Mouse (Mus musculus) forebrain, embryonic 10.5 days (tissue): ENCODE results near the gene Zfp704. TPM values are rescaled to one million over a fixed set of nuclear protein-coding genes. Genes with fewer than 3 reads are reported as not detected.

Source experiments
- DNase-seq: peaks from one replicate; pipeline ENCODE4 v3.0.0-alpha.2; 2017; ENCODE audit warnings: low spot score; ENCODE audit errors: extremely low spot score
- H3K27ac ChIP-seq: fragments of 300-500 bp; sonication (generic); 2 replicates; pipeline ENCODE4 v1.5.1; 2016; ENCODE audit warnings: mild to moderate bottlenecking
- H3K27me3 ChIP-seq: fragments of 300-500 bp; sonication (generic); 2 replicates; pipeline ENCODE4 v1.6.1; 2016; ENCODE audit warnings: mild to moderate bottlenecking; ENCODE audit not compliant: poor library complexity, severe bottlenecking
- H3K36me3 ChIP-seq: fragments of 300-500 bp; sonication (generic); replicated peaks from 2 replicates; pipeline ENCODE4 v1.6.1; 2016; ENCODE audit warnings: mild to moderate bottlenecking, moderate library complexity
- H3K4me1 ChIP-seq: fragments of 300-500 bp; sonication (generic); 2 replicates; pipeline ENCODE4 v1.6.1; 2016
- H3K4me3 ChIP-seq: fragments of 300-500 bp; sonication (generic); 2 replicates; pipeline ENCODE4 v1.5.1; 2016; ENCODE audit warnings: mild to moderate bottlenecking, moderate library complexity
- H3K9me3 ChIP-seq: fragments of 300-500 bp; sonication (generic); 2 replicates; pipeline ENCODE4 v1.6.1; 2016; ENCODE audit warnings: mild to moderate bottlenecking, moderate library complexity
- WGBS: fragments of 180-500 bp; shearing (Covaris S2); methylation state at CpG from one replicate; pipeline ENCODE4 v1.1.7; 2016; 5-methylcytosine and 5-hydroxymethylcytosine counted together
- polyA plus RNA-seq: library from polyadenylated mRNA; unstranded; fragments of >200 nt; fragmentation: Nextera tagmentation; extraction: Ambion mirVana; gene quantifications from 2 replicates; pipeline ENCODE4 v1.2.1, GENCODE M21; 2016

Zfp704 gene
- polyA plus RNA-seq, 1 experiment from 2014 or later: 6.6 TPM

DNA sequence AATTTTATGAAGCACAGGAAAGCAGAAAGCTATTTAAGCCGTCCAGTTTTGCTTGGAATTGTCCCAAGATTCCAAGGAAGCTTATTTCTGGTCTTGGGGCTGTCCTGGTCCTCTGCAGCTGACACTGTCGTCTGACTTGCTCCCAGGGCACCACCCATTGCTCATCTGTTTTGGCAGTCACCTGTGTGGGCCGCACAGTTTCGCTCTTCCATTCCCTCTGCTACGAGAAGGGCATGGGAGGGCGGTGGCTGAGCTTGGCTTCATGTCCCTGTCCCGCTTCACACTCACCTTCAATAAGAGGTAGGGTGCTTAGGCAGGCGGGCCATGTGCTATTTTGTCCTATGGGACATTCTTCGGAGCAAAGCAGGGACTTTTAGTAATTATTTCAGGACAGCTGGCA lies 204.5 kb downstream of the Zfp704 start:
- Histone ChIP-seq H3K9me3 (no peaks in the 10 kb centered on the region), H3K27ac (no peak overlapping the region), H3K4me1 (peaks cover 13% of the 10 kb centered on the region), H3K27me3 (no peaks in the 10 kb centered on the region), H3K4me3 (no peak overlapping the region), H3K36me3 (no peaks in the 10 kb centered on the region)
- 90% methylated on average over 9 of the region's 9 CpGs for WGBS
- DNase-seq: no peak

- no peaks in the 10 kb centered on the region for H3K36me3 ChIP-seq
- WGBS: 80% methylated on average over 5 of the region's 5 CpGs
- no peak overlapping the region for H3K27ac ChIP-seq
- H3K4me1 ChIP-seq: peaks cover 13% of the 10 kb centered on the region
- no peak for DNase-seq
- H3K4me3 ChIP-seq: no peak overlapping the region
- no peaks in the 10 kb centered on the region for H3K27me3 ChIP-seq
- H3K9me3 ChIP-seq: no peaks in the 10 kb centered on the region
These were observed 206.4 kb downstream of the Zfp704 start for GRCm38 (mm10) chr3:9403255-9404050.

DNA sequence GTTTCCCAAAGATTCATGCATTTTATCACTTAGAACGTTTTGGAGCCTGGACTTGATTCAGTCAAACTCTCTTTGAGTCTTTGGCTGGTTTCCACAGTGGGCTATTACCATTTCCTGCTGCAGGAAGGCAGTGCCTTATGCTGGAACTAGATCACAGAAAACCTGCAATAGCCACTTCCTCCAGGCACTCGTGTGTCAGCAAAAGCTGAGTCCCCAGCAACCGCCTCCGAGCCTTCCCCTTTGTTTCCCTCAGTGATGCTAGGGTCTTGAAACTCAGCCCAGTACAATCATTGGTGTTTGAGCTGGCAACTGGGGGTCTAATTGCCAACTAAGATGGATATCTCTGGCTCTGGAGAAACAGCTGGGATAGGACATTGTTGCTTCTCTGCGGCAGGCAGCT lies 207.0 kb downstream of the Zfp704 start:
- 62% methylated on average over 5 of the region's 5 CpGs for WGBS
- Histone ChIP-seq H3K27ac (no peak overlapping the region), H3K9me3 (no peaks in the 10 kb centered on the region), H3K27me3 (no peaks in the 10 kb centered on the region), H3K36me3 (no peaks in the 10 kb centered on the region), H3K4me1 (peaks cover 13% of the 10 kb centered on the region), H3K4me3 (no peak overlapping the region)
- DNase-seq: no peak

GRCm38 (mm10) chr3:9402345-9402744 lies 207.5 kb downstream of the Zfp704 start:
- no peaks in the 10 kb centered on the region for H3K27me3 ChIP-seq
- H3K27ac ChIP-seq: no peak overlapping the region
- WGBS: 87% methylated on average over 5 of the region's 5 CpGs
- DNase-seq: no peak
- H3K36me3 ChIP-seq: no peaks in the 10 kb centered on the region
- H3K4me3 ChIP-seq: no peak overlapping the region
- no peaks in the 10 kb centered on the region for H3K9me3 ChIP-seq
- peaks cover 13% of the 10 kb centered on the region for H3K4me1 ChIP-seq

DNA sequence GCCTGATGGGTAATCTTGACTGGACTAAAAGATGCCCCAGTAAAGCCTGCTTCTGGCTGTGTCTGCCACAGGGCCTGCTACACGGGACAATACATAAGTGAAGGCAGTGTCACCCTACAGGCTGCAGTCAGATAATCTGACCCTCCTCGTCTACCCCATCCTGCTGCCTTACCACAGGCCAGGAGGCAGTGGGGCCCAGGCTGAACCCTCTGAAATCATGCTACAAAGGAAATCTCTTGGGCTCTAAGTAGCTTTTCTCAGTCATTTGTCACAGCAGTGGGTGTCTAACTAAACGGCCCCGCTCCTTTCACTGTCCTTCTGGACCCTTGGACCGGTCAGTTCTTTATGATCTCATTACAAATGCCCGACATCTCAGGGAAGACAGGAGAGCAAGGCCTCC lies 208.2 kb downstream of the Zfp704 start:
- no peak for DNase-seq
- no peaks in the 10 kb centered on the region for H3K9me3 ChIP-seq
- H3K4me3 ChIP-seq: no peak overlapping the region
- H3K36me3 ChIP-seq: no peaks in the 10 kb centered on the region
- H3K4me1 ChIP-seq: peaks cover 13% of the 10 kb centered on the region
- 55% methylated on average over 6 of the region's 6 CpGs for WGBS
- H3K27me3 ChIP-seq: no peaks in the 10 kb centered on the region
- H3K27ac ChIP-seq: no peak overlapping the region

GRCm38 (mm10) chr3:9400886-9401221 lies 209.0 kb downstream of the Zfp704 start:
- H3K4me1 ChIP-seq: peaks cover 13% of the 10 kb centered on the region
- 80% methylated on average over 3 of the region's 3 CpGs for WGBS
- no peaks in the 10 kb centered on the region for H3K36me3 ChIP-seq
- no peak overlapping the region for H3K27ac ChIP-seq
- no peak overlapping the region for H3K4me3 ChIP-seq
- no peaks in the 10 kb centered on the region for H3K9me3 ChIP-seq
- H3K27me3 ChIP-seq: no peaks in the 10 kb centered on the region
- DNase-seq: no peak

DNA sequence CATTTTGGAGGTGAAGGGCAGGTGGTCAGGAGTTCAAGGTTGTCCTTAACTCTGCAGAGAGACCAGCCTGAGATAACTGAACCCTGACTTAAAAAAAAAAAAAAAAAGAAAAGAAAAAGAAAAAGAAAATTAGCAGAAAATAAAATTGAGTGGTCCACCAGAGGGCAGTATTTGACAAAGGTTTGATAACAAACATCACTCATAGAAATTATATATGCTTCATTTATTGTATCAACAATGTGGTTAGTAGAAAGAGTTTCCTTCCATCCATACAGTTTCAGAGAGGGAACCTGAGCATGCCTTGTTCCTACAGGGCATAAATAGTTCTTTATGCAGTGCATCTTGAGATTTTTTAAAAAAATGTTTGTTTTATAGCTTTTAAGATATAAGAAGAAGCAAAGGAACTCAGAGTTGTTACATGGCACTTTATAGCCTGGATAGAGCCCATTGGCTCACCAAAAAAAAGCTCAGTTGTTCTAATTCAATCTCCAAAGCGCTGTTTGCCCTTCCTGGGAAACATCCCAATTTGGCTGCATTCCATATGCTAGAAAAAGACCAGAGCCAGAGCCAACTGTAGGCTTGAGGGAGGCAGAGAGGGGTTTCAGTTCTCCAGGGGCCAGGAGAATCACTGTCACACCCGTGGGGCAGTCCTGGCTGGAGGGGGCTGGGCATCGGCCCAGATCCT lies 209.5 kb downstream of the Zfp704 start:
- H3K27me3 ChIP-seq: no peaks in the 10 kb centered on the region
- no peak overlapping the region for H3K4me3 ChIP-seq
- DNase-seq: no peak
- H3K9me3 ChIP-seq: no peaks in the 10 kb centered on the region
- no peak overlapping the region for H3K27ac ChIP-seq
- H3K36me3 ChIP-seq: no peaks in the 10 kb centered on the region
- 73% methylated on average over 3 of the region's 3 CpGs for WGBS
- peaks cover 13% of the 10 kb centered on the region for H3K4me1 ChIP-seq

GRCm38 (mm10) chr3:9398271-9398670 lies 211.6 kb downstream of the Zfp704 start:
- no peak for DNase-seq
- no peak overlapping the region for H3K4me3 ChIP-seq
- H3K9me3 ChIP-seq: peaks cover 3% of the 10 kb centered on the region; the same call in 1 of the 2 replicates
- WGBS: 74% methylated on average over 5 of the region's 5 CpGs
- H3K36me3 ChIP-seq: no peaks in the 10 kb centered on the region
- H3K27me3 ChIP-seq: no peaks in the 10 kb centered on the region
- no peak overlapping the region for H3K27ac ChIP-seq
- peaks cover 7% of the 10 kb centered on the region for H3K4me1 ChIP-seq
